Mouse (Mus musculus) gastrocnemius, postnatal 4 days (tissue): ENCODE results near the gene 4930503B20Rik. TPM values are rescaled to one million over a fixed set of nuclear protein-coding genes. Genes with fewer than 3 reads are reported as not detected.

Experiments used
- DNase-seq, 2 experiments: peaks; one replicate each; pipeline ENCODE4 v3.0.0; 2021 to 2022; ENCODE audit warnings: low spot score in 2 of 2, mixed read lengths in 2 of 2
- total RNA-seq, 2 experiments: library from RNA; stranded (reverse); gene quantifications; 2 replicates each; pipeline ENCODE4 v1.2.3; 2021

4930503B20Rik gene
- total RNA-seq, 2 experiments from 2014 or later = not detected

DNA sequence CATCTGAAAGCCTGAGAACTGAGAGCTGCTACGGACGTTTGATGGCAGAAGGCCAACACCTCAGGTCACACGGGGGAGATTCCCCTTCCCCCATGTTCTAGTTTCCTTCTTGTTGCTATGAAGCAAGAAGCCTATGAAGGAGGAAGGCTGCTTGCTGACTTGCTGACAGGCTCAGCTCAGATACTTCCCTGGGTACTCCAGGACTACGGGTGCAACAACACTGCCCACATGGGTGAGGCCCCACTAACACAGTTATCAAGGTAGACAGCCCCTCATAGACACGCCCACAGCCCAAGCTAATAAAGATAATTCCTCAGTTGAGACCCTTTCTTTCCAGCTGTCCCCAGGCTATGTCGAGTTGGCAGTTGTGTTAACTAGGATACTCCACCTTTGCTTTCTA is 2.6 kb upstream of the 4930503B20Rik start:
- DNase-seq = no peak

DNA sequence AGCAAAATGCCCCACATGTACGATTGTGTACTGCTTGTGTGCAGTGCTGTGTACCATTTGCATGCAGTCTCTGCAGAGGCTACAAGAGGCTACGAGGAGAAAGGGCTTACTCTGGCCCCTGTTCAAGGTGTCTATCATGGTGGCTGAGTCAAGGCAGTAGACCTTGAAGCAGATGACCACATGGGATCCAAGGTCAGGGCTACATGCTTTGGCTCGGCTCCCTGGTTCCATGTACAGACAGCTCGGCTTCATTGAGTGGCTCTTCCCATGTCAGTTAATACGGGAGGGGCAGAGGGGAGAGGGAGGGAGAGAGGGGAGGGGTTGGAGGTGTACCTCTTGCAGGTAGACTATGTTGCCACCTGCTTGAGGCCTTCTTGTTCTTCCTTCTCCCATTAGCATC is 1.3 kb upstream of the 4930503B20Rik start:
- no peak for DNase-seq

DNA sequence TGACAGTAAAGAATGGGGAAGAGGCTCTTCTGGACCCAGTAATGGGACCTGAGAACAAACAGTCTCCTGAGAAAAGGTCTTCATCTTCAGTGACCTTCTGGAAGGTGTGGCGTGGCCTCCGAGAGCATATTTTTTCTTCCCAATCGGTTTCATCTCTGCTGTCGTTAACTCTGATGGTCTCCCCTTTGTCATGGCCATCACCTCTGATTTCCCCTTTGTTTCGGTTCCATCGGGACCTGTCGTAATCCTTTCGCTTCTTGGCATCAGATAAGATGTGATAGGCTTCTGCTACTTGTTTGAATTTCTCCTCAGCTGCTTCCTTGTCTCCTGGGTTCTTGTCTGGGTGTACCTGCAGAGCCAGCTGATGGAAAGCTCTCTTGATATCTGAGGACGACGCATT is 401 bp downstream of the 4930503B20Rik start:
- DNase-seq = no peak

DNA sequence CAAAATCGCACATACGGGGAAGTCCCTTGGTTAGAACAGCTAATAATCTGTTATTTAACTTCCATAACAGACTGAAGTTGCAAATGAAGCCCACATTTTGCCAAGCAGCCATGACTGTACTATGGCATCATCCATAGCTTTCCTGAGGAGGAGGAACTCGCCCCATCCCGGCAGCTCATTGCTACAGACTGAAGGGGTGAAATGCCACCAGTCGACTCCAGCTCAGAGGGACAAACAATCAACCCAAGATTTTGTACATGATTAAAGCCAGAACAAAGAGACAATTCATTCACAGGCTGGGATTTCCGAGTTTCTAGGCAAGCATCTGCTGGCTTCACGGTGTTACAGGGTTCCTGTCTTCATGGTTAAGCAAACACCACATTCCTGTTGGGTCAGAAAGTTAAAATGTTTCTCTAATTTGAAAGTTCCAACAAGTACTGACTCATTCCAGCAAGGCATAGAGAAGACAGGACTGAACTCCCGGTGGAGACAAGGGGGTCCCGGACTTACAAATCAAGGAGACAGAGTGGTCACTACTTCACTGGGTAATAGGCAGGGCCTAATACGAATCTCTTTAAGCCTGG is 1.7 kb downstream of the 4930503B20Rik start:
- DNase-seq = no peak

DNA sequence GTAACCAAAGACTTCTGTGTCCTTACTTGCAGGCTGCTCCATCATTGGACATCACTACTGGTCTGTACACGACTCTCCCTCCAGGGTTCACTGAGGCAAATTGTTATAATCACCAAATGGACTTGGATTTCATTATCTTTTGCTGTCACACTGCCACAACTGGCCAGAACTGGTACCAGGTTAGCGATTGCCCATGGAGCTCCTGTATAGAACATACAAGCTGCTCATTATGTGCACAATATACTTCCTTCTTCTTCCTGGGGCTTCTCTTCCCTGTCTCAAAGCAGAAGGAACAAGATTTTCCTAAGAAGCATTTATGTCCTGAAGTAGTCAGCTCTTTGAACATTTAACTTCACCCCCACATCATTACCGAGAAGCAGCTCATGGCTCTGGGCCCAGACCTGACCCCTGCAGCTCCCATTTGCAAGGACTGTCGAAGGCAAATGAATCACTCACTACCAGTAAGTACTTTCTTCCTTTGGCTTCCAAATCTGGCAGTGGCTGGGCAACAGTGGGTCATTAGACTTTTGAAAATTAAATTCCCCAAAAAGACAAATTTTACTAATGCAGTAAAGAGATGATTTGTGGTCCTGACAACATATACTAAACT is 9.2 kb downstream of the 4930503B20Rik start:
- no peak for DNase-seq

DNA sequence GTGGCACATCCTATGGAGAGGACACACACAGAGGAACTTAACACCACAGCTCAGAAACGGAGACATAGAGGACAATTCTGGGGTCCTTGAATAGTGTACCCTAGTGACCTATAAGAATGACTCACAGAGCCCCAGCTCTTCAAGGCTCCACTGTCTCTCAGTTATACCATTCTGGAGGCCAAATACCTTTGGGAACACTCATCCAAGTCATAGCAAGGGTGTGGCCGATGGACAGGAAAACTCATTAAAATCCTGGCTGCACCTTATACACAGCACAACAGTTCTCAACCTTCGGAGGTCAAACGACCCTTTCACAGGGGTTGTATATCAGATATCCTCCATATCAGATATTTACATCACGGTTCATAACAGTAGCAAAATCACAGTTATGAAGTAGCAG is 18.6 kb downstream of the 4930503B20Rik start:
- DNase-seq = no peak

DNA sequence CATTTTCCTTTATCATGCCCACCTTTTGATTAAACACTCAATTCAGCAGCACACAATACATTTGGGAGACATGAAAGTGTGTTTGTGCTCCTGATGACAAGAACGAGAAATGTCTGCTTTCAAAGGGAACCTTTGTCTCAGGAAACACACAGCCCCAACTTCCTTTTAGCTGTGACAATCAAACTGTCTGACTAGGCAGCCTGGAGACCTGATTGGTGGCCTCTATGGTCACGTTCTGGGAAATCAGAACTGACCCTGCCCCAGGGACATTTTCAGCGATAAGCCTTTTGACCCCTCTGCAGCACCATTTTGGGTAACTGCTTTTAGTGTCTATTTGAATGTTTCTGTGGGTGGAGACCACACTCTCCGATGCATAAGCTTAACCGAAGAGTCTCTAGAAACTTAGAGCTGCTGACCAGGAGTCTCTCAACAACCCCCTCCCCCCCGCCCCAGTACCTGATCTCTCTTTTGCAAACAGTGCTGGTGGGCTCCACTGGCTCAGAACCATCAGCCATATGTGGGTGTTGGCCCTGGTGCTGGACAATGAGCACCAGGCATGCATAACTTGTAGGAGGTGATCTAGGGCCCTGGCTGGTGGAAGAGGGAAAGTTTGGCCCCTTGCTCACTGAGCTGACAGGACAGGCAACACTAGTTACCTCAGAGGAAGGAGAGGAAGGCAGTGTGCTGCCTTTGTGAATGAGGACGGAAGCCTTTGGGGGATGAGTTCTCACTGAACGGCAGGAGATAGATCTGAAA is 22.7 kb downstream of the 4930503B20Rik start:
- no peak for DNase-seq

DNA sequence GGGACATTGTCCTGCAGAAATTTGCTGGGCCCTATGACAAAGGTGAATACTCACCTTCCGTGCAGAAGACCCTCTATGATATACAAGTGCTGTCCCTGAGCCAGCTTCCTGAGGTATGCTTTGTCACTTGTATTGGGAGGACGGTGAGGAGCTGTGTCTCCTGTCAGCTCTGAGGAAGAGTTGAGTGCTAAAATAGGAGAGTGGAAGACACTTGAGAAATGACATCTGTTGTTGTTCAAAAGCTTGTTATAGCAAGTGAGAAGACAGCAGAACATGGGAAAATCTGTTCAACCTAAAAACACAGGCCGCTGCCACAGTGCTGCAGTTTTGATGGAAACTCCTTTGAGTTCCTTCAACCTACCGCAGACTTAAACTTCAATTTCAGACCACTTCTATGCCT is 25.4 kb downstream of the 4930503B20Rik start:
- DNase-seq = no peak

DNA sequence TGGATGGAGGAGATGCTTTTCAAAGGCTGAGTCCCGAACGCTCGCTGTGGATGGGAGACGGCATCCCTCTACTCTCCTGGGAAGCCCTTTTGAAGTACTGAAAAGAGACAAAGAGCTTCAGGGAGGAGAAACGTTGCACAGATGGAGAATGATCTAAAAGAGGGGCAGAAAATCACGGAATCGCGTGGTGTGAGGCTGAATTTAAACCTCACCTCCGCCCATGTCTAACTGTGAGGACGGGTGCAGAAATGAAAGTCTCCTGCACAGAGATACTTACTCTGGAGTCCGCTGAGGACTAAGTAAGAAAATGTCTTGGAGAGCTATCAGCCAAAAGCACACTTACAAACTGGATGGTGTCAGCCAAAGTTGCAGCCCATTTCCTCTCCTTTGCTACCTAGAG is 29.2 kb downstream of the 4930503B20Rik start:
- no peak for DNase-seq

DNA sequence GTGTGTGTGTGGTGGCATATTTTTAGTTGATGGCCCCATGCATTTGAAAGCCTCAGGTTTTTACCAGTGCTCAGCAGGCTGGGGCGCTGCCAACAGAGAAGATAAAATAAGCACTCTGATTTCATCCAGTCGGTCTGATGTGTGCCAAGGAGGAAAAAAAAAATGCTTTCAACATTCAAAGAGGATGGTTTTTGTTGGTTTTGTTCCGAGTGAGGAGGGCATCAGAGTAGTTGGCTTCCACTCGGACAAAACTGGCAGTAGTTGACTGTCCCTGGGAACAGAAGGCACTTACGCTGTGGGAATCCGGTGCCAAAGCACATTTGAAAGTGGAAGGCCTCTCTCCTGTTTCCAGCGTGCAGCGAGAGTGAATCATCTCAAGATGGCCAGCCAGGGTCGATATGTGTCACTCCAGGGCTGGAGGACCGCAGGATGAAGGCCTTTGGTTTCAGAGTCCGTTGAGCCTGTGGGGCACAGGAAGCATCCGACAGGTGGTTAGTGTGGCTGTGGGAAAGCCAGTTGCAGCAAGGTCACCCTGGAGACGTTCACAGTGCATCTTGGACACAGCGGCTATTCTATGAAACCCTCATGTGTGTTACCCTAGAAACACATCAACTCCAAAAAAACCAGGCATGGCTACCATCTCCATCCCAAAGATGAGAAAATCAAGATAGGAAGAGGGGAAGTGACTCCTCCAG is 30.4 kb downstream of the 4930503B20Rik start:
- no peak for DNase-seq

DNA sequence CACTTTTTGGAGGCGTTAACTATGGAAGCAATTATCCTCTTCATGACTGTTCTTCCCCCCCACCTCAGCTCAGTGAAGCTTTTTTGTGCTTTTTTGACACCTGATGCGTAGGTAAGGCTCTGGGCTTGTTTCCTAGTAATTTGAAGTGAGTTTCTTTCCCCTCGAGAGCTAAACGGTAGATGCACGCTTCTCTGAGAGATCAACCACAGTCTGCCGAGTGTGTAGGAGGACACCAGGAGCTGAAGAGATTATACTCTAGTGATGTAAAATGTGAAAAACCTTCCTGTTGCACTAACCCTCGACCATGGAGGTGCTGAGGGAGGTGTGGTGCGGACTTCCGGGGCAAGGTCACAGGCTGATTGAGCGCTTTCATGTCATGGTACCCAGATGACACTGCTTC is 31.0 kb downstream of the 4930503B20Rik start:
- DNase-seq = no peak

DNA sequence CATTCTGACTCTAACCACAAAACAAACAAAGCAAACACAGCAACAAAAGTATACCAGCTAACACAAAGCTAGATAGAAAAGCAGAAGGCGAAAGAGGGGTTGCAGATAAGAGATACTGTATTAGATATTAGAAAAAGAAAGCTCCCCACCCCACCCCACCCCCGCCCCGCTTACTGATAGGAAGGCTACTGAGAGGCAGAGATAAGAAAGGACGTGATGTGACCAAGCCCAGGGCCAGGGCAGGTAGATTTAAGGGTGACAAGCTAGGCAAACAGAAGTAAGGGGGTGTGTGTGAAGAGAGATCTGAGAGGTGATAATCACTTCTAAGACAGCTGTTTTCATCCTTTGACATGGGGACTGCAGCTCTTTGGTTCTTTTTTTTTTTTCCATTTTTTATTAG is 32.8 kb downstream of the 4930503B20Rik start:
- no peak for DNase-seq

DNA sequence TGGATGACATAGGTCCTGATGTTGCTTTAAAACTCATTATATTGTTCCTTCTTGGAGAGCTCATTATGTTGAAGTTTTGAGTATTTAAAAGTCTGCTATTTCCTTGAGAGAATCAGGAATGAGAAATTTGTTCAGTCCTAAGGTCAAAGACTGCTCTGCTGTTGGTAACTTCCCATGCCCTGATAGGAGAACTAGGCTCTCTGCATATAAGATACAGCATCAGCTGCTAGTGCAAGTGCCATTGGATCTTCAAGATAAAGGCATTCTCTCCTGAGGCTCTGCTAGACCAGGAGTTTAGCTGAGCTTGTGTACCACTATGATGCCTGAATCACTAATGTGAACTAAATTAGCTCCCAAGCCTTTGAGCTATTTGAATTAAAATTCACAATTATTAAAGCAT is 33.2 kb downstream of the 4930503B20Rik start:
- DNase-seq = no peak

DNA sequence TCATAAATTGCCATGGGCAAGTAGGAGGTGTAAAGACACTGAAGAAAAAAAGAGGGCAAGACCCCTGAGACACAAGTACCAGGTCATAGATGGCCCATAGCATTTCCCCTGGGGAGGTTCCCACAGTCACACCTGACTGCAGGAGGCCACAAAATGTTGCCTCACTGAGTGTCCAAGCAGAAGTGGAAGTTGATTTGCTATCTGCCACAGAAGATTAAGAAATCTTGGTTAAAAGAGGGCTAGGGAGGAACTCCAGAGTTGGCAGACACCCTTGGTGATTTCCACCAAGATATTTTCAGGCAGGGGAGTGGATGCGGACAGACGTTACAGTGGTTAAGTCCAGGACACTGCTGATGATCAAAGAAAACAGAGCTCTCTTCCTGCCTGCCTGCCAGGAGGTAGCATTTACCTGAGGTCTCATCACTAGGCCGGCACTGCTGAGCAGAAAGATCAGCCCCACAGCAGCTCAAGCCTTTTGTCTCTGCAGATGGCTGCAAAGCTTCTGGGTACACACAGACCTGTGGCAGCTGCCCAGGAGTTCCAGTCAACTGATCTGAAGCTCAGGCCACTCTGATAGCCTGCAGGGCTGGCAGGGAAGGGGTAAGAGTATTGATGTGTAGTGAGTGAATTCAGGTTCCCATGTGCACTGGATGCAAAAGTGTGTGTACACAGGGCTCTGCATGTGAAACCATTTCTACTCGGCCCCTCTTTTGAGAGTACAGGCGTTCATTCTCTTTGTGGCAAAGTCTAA is 34.4 kb downstream of the 4930503B20Rik start:
- DNase-seq = no peak

DNA sequence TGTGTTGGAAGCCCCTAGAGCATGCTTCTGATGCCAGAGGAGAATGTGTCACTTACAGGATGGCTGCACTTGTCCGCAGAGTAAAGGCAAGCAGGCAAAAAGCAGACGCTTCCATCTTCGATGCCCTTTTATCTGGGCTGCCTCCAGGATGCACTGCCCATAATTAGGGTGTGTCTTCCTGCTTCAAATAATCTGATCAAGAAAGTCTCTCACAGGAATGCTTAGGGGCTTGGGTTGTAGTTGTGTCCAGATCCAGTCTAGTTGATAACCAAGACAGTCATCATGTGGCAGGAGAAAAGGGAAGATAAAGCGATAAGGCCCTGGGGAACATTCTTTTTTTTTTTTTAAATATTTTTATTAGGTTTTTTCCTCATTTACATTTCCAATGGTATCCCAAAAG is 35.6 kb downstream of the 4930503B20Rik start, which contains the start of gene Dnase2b:
Dnase2b (minus strand) TSS at position 101 of the 400 bp plus-strand sequence.
- DNase-seq = no peak

DNA sequence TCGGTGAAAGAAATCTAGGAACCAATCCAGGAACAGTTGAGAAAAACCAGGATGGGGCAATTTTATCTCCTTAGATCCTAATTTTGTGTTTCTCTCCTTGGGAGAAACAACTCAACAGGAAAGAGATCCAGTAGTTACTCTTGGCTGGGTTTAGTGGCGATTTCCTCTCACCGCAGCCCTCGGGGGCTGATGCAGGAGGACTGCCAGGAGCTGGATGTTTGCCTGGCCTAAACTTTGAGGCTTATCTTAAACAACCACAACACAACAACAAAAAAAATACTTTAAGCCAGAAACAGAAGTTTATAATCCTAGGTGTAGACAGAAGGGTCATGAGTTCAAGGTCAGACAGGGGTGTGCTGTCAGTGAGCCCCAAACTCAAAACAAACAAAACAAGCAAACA is 39.3 kb downstream of the 4930503B20Rik start:
- no peak for DNase-seq

DNA sequence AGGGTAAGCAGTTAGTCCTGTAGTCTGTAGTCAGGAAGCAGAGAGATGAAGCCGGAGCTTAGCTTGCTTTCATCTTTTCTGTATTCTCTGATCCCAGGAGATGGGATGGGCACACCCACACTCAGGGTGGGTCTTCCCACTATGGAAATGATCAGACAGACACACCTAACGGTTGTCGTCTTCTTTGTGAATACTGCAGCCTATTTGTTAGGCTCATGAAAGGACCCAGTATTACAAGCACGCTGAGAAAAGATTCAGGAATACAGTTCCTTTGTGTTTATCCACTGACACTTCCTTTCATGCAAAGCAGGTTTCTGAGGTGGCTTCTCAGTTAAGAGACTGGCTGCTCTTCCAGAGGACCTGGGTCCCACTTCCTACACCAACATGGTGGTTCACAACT is 39.9 kb downstream of the 4930503B20Rik start:
- no peak for DNase-seq

DNA sequence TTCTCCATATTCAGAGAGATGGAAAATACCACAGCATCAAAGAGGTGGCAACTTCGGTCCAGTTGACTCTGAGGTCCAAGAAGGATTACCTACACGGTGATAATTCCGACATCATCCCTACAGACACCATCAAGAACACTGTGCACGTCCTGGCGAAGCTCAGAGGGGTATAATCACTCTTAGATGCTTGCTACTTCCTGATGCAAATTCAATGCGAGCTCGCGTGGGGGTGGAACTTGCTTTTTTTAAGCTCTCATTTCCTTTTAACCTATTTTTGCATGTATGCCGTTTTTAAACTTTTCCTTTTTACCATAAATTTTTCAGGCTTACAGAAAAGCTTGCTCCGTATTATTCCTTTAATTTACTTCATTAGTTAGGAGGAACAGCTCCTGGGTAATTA is 40.8 kb downstream of the 4930503B20Rik start:
- no peak for DNase-seq

DNA sequence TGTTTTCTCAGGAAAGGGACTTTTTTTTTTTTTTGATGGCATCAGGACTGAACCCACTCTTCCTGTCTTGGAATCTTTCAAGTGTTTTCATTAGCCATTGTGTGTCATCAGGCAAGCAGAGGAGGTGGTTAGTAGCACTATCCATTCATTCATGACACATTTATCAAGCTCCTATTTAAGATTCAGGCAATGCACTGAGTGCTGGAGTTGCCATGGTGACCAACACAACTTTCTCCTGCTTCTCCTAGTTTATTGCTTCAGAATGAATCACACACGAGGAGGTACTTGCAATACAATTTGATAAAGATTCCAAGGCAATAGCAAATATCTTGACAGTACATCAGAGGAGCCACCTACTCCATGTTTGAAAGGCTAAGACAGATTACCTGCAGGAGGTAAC is 43.7 kb downstream of the 4930503B20Rik start:
- no peak for DNase-seq

DNA sequence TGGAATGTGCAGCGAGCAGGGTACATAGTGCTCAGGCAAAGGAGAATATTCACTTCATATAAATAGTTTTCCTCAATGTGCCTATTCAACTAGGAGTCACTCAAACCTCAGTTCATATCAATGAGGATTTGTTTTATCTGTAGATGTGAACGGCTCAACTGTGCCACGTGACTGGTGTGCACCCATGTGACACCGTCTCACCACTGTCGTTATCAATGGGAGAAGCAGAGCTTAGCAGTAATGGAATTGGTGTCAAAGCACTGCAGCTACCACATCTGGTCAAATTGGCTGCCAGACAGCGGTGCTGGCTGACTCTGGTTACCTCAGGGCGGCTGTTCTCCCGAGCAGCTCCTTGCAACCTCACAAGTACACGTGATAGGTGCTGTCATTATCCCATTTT is 46.5 kb downstream of the 4930503B20Rik start:
- no peak for DNase-seq

DNA sequence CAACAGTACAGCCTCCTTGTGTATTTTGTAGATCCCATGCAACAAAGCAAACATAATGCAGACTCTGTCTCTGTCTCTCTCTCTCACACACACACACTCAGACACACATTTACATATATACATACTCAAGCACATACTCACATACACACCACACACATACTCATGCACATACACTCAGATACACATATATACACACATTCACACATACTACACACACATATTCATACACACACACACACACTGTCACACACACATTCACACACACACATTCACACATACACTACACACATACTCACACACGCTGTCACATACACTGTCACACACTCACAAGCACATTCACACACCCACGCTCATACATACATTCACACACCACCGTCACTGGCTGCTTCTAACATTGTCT is 48.6 kb downstream of the 4930503B20Rik start:
- DNase-seq = no peak
